Mouse (Mus musculus) forebrain, postnatal 0 days (tissue): Measurements from ENCODE around the gene Pik3cd. TPM values are rescaled to one million over a fixed set of nuclear protein-coding genes. Genes with fewer than 3 reads are reported as not detected.

Source experiments
- ATAC-seq: fragments of 200-750 bp; cut with Nextera tagmentation; 2 replicates; pipeline ENCODE4 v1.8.0; 2017; ENCODE audit warnings: mild to moderate bottlenecking, moderate library complexity
- DNase-seq: peaks from one replicate; pipeline ENCODE4 v3.0.0-alpha.2; 2015
- H3K27ac ChIP-seq: fragments of 300-500 bp; sonication (generic); 2 replicates; pipeline ENCODE4 v1.5.1; 2014; ENCODE audit warnings: low read depth, mild to moderate bottlenecking, antibody characterized with exemption, low read length, moderate library complexity, mixed read lengths
- H3K27me3 ChIP-seq: fragments of 300-500 bp; sonication (generic); 2 replicates; pipeline ENCODE4 v1.6.1; 2014; ENCODE audit warnings: mild to moderate bottlenecking, low read length, mixed read lengths; ENCODE audit not compliant: insufficient read depth
- H3K36me3 ChIP-seq: fragments of 300-500 bp; sonication (generic); 2 replicates; pipeline ENCODE4 v1.6.1; 2014; ENCODE audit warnings: mild to moderate bottlenecking, moderate library complexity; ENCODE audit not compliant: insufficient read depth
- H3K4me1 ChIP-seq: fragments of 300-500 bp; sonication (generic); 2 replicates; pipeline ENCODE4 v1.6.1; 2014; ENCODE audit warnings: antibody characterized with exemption; ENCODE audit not compliant: insufficient read depth
- H3K4me2 ChIP-seq: fragments of 300-500 bp; sonication (generic); 2 replicates; pipeline ENCODE4 v1.6.1; 2014; ENCODE audit warnings: low read depth, mild to moderate bottlenecking, moderate library complexity
- H3K4me3 ChIP-seq: fragments of 300-500 bp; sonication (generic); 2 replicates; pipeline ENCODE4 v1.5.1; 2014; ENCODE audit warnings: low read depth, low read length, mixed read lengths
- H3K9ac ChIP-seq: fragments of 300-500 bp; sonication (generic); 2 replicates; pipeline ENCODE4 v1.6.1; 2014; ENCODE audit warnings: mild to moderate bottlenecking
- H3K9me3 ChIP-seq: fragments of 300-500 bp; sonication (generic); 2 replicates; pipeline ENCODE4 v1.6.1; 2016; ENCODE audit warnings: low read length
- CTCF ChIP-seq: sonication (generic); IDR thresholded peaks from 2 replicates; pipeline ENCODE4 v1.5.1; 2016; ENCODE audit warnings: antibody characterized with exemption, control low read depth, low read depth
- WGBS: fragments of 180-500 bp; shearing (Covaris S2); extraction: QIAGEN DNeasy Blood & Tissue Kit; methylation state at CpG from one replicate; pipeline ENCODE4 v1.1.7; 2014; 5-methylcytosine and 5-hydroxymethylcytosine counted together
- polyA plus RNA-seq: library from polyadenylated mRNA; unstranded; fragments of >200 nt; fragmentation: Nextera tagmentation; extraction: Ambion mirVana; gene quantifications from 2 replicates; pipeline ENCODE4 v1.2.1, GENCODE M21; 2015
- total RNA-seq: library from RNA; depleted of rRNA; stranded (reverse); fragments of >200 nt; gene quantifications from 2 replicates; pipeline ENCODE4 v1.2.3, GENCODE M21; 2014

Pik3cd gene
- total and polyA plus RNA-seq, 2 experiments from 2014 or later, result 11.7 to 17.0 TPM

GRCm38 (mm10) chr4:149675378-149676261 is 26.8 kb downstream of the Pik3cd start:
- no peak for TF ChIP-seq CTCF
- DNase-seq, result peak; percentile 74

GRCm38 (mm10) chr4:149674814-149675377 is 27.5 kb downstream of the Pik3cd start:
- Histone ChIP-seq H3K4me1 (no peaks in the 10 kb centered on the region), H3K27me3 (no peaks in the 10 kb centered on the region), H3K36me3 (no peaks in the 10 kb centered on the region), H3K4me3 (peak overlapping the region; percentile 75), H3K9me3 (no peaks in the 10 kb centered on the region), H3K27ac (peak overlapping the region; percentile 88), H3K9ac (peak overlapping the region; percentile 85), H3K4me2 (peak overlapping the region; percentile 80)
- DNase-seq (peak; percentile 66), ATAC-seq (peak; percentile 1; the same call in 1 of the 2 replicates)
- no peak for TF ChIP-seq CTCF
- WGBS, result 7% methylated on average over 8 of the region's 8 CpGs

More at GRCm38 (mm10) chr4:149675378-149676261, 26.8 kb downstream of the Pik3cd start:
- Histone ChIP-seq H3K27ac (peak overlapping the region; percentile 88), H3K27me3 (no peaks in the 10 kb centered on the region), H3K36me3 (no peaks in the 10 kb centered on the region), H3K9ac (peak overlapping the region; percentile 85), H3K9me3 (no peaks in the 10 kb centered on the region), H3K4me1 (no peaks in the 10 kb centered on the region), H3K4me2 (peak overlapping the region; percentile 80), H3K4me3 (peak overlapping the region; percentile 75)
- peak; percentile 88 for ATAC-seq
- WGBS, result 2% methylated on average over 60 of the region's 60 CpGs

- Histone ChIP-seq H3K27me3 (no peaks in the 10 kb centered on the region), H3K4me1 (no peaks in the 10 kb centered on the region), H3K4me2 (no peak overlapping the region), H3K4me3 (no peak overlapping the region), H3K9ac (no peak overlapping the region), H3K9me3 (no peaks in the 10 kb centered on the region), H3K27ac (no peak overlapping the region), H3K36me3 (no peaks in the 10 kb centered on the region)
- WGBS, result 97% methylated on average over 5 of the region's 5 CpGs
- ATAC-seq (no peak), DNase-seq (no peak)
- no peak for TF ChIP-seq CTCF
Observed at GRCm38 (mm10) chr4:149672747-149673146, 29.6 kb downstream of the Pik3cd start.

- no peaks in the 10 kb centered on the region for H3K36me3 ChIP-seq
- H3K9ac ChIP-seq, result no peak overlapping the region
- TF ChIP-seq CTCF, result no peak
- no peaks in the 10 kb centered on the region for H3K4me1 ChIP-seq
- WGBS, result 98% methylated on average over 6 of the region's 6 CpGs
- DNase-seq (no peak), ATAC-seq (no peak)
- H3K4me3 ChIP-seq, result no peak overlapping the region
- H3K4me2 ChIP-seq, result no peak overlapping the region
- H3K27ac ChIP-seq, result no peak overlapping the region
- H3K27me3 ChIP-seq, result no peaks in the 10 kb centered on the region
- no peaks in the 10 kb centered on the region for H3K9me3 ChIP-seq
Observed at GRCm38 (mm10) chr4:149671175-149671574, 31.2 kb downstream of the Pik3cd start.

- Histone ChIP-seq H3K4me2 (no peak overlapping the region), H3K27me3 (no peaks in the 10 kb centered on the region), H3K4me3 (no peak overlapping the region), H3K36me3 (peaks cover 20% of the 10 kb centered on the region; the same call in 1 of the 2 replicates), H3K9me3 (no peaks in the 10 kb centered on the region), H3K4me1 (no peaks in the 10 kb centered on the region), H3K9ac (no peak overlapping the region), H3K27ac (no peak overlapping the region)
- DNase-seq, result no peak
- WGBS, result 88% methylated on average over 6 of the region's 6 CpGs
- ATAC-seq, result no peak
- no peak for TF ChIP-seq CTCF
Observed at GRCm38 (mm10) chr4:149665692-149666090, 36.7 kb downstream of the Pik3cd start.

- no peaks in the 10 kb centered on the region for H3K27me3 ChIP-seq
- DNase-seq (no peak), ATAC-seq (no peak)
- WGBS, result 78% methylated on average over 6 of the region's 6 CpGs
- no peaks in the 10 kb centered on the region for H3K4me1 ChIP-seq
- no peak overlapping the region for H3K9ac ChIP-seq
- TF ChIP-seq CTCF, result no peak
- peaks cover 22% of the 10 kb centered on the region; the same call in 1 of the 2 replicates for H3K36me3 ChIP-seq
- no peak overlapping the region for H3K4me2 ChIP-seq
- no peak overlapping the region for H3K27ac ChIP-seq
- no peak overlapping the region for H3K4me3 ChIP-seq
- H3K9me3 ChIP-seq, result no peaks in the 10 kb centered on the region
Observed at GRCm38 (mm10) chr4:149665016-149665691, 37.2 kb downstream of the Pik3cd start.
